Mouse (Mus musculus): ENCODE data around the gene Gcn1l1. TPM values are rescaled to one million over a fixed set of nuclear protein-coding genes. Genes with fewer than 3 reads are reported as not detected.
"Not testable (repeated sequence)": the region's sequence is repeated elsewhere in the genome, so short reads cannot be mapped to it uniquely, and the experiment has no call there.

Gcn1l1 gene
- polyA plus RNA-seq, 1 experiment from 2014 or later: 46.1 TPM

DNA sequence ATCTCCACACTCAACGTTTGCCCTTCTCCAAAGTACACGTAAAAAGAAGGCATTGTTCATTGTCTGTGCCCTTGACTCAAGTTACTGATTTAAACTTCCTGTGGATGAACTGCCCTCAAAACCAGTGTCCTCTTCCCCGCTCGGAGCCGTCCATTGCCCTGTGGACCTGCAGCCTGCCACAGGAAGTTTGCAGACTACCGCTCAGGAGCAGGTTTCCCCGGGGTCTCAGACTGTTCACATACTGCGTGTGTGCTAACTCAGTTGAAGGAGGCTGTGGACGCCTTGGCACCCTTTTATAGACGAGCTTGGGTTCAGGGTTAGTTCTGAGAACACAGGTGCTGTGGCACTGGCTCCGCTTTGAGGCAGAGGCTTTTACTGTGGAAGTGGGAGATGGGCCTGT is 4.3 kb downstream of the Gcn1l1 start:
- no peak overlapping the region for H3K27ac ChIP-seq (replicated peaks)
- ATAC-seq (replicated peaks): no peak
- H3K4me2 ChIP-seq (replicated peaks): no peak overlapping the region
- H3K27me3 ChIP-seq: no peaks in the 10 kb centered on the region
- no peak overlapping the region for H3K9ac ChIP-seq (replicated peaks)
- H3K9me3 ChIP-seq: no peaks in the 10 kb centered on the region
- H3K4me3 ChIP-seq: no peak overlapping the region
- H3K36me3 ChIP-seq: peaks cover 27% of the 10 kb centered on the region
- H3K4me1 ChIP-seq: peaks cover 19% of the 10 kb centered on the region
- WGBS: 75% methylated on average over 11 of the region's 11 CpGs

DNA sequence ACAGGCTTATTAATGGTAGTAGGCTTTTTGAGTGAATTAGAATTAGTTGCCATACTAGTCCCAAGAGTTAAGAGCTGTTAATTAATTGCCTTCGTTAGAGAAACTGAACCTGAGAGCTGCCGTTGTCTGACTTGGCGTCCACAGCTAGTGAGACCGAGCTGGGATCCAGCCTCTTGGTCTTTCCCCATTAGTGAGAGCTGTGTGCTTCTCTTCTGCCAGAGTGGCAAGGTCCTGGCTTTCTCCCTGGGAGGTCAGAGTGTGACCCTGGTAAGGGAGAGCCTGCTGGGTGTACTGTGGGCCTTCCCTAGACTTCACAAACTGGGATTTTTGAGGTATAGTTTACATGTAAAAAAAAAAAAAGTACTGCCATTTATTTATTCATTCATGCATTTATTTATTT is 4.7 kb downstream of the Gcn1l1 start:
- H3K36me3 ChIP-seq: peaks cover 31% of the 10 kb centered on the region
- no peaks in the 10 kb centered on the region for H3K9me3 ChIP-seq
- H3K4me1 ChIP-seq: peaks cover 15% of the 10 kb centered on the region
- no peak overlapping the region for H3K27ac ChIP-seq (replicated peaks)
- ATAC-seq (replicated peaks): no peak
- WGBS: 43% methylated on average over 4 of the region's 4 CpGs
- H3K27me3 ChIP-seq: no peaks in the 10 kb centered on the region
- H3K4me2 ChIP-seq (replicated peaks): no peak overlapping the region
- no peak overlapping the region for H3K9ac ChIP-seq (replicated peaks)
- H3K4me3 ChIP-seq: no peak overlapping the region

DNA sequence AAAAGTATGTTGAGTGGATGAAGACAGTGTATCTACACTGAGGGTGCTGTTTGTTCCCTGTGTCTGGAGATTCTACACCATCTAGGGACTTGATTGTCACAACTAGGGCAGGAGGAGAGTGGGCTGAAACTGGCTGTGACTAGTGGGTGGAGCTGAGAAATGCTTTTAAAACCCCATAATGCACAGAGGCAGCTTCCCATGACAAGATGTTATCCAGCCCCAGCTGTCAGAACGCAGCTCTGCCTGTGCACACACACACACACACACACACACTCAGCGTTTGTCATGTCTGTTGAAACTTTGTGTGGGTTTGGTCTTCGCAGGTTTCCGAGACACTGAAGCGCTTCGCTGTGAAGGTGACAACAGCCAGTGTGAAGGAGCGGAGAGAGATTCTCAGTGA is 6.0 kb downstream of the Gcn1l1 start:
- no peaks in the 10 kb centered on the region for H3K9me3 ChIP-seq
- H3K36me3 ChIP-seq: peaks cover 43% of the 10 kb centered on the region
- H3K27me3 ChIP-seq: no peaks in the 10 kb centered on the region
- WGBS: 96% methylated on average over 7 of the region's 7 CpGs
- peaks cover 9% of the 10 kb centered on the region for H3K4me1 ChIP-seq
- H3K9ac ChIP-seq (replicated peaks): no peak overlapping the region
- no peak overlapping the region for H3K4me3 ChIP-seq
- no peak overlapping the region for H3K4me2 ChIP-seq (replicated peaks)
- no peak overlapping the region for H3K27ac ChIP-seq (replicated peaks)
- no peak for ATAC-seq (replicated peaks)

DNA sequence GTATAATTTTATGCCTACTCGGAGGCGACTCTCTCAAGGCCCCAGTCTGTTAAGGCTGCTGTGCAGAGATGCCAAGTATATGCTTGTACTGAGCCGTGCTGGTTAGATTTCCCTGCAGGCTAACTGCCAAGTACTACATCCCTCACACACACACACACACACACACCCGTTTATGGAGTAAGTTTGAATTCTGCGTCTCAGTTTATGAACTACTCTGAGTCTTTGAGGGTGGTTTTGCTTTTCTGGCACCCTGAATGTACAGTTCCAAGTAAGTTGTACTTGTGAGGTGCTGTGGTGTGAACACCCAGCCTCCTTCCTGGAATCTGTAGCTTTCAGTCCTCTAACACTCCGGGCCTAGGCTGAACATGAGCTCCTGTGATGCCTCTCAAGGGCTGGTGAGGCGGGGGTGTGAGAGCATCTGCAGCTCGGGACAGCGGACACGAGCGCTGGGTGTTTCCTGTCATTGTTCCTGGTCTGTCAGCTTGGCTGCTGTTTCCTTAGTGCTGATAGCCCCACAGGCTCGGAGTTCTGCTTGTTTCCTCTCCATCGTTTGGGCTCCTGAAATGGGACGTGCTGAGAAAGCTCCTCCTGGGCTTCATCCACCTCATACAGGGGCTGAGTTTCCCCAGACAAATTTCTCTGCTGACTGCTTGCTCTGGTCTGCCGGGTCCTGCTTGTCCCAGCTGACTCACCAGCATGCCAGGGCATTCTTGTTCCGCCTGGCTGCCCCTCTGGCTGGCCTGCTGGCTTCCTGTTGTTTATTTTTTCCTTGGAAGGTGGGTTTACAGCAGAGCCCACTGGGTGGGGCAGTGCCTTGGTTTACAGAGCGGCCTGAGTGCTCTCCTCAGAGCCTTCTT is 7.9 kb downstream of the Gcn1l1 start:
- WGBS: 74% methylated on average over 17 of the region's 17 CpGs
- Histone ChIP-seq H3K27me3 (no peaks in the 10 kb centered on the region), H3K27ac (replicated peaks) (0 out of 2 replicates have a peak overlapping the region, but pooled peaks have one; percentile 12), H3K36me3 (peaks cover 59% of the 10 kb centered on the region), H3K4me3 (no peak overlapping the region), H3K9me3 (no peaks in the 10 kb centered on the region), H3K4me2 (replicated peaks) (no peak overlapping the region), H3K9ac (replicated peaks) (no peak overlapping the region), H3K4me1 (no peaks in the 10 kb centered on the region)
- ATAC-seq (replicated peaks): no peak

DNA sequence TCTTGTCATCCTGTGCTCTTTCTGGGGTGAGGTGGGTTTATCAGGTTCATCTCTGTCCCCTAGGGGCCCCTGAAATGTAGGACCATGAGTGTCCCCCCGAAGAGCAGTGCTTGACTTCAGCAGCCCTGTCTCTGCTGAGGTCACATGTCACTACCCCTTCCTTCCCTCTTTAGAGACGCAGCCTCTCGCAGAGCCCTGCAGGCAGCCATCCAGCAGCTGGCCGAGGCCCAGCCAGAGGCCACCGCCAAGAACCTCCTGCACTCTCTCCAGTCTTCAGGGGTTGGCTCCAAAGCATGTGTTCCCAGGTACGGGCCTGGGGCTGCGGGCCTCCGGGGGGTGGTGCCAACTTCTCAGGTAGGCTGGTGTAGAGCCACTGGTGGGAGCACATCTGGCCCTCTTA is 9.9 kb downstream of the Gcn1l1 start:
- Histone ChIP-seq H3K9me3 (no peaks in the 10 kb centered on the region), H3K9ac (replicated peaks) (no peak overlapping the region), H3K36me3 (peaks cover 78% of the 10 kb centered on the region), H3K27me3 (no peaks in the 10 kb centered on the region), H3K4me1 (no peaks in the 10 kb centered on the region), H3K4me2 (replicated peaks) (no peak overlapping the region), H3K4me3 (no peak overlapping the region), H3K27ac (replicated peaks) (no peak overlapping the region)
- 70% methylated on average over 8 of the region's 8 CpGs for WGBS
- no peak for ATAC-seq (replicated peaks)

DNA sequence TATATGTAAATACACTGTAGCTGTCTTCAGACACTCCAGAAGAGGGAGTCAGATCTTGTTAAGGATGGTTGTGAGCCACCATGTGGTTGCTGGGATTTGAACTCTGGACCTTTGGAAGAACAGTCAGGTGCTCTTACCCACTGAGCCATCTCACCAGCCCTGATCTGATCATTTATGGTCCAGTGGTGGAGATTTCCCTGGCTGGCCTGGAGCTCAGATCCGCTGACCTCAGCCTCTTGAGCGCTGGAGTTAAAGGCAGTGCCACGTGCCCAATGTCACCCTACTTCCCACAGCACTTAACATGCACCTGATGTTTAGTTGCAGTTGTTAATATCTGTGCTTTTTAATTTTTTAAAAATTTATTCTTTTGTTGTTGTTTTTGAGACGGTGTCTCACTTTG is 12.6 kb downstream of the Gcn1l1 start:
- ATAC-seq (replicated peaks); H3K9me3 ChIP-seq; H3K4me1 ChIP-seq; H3K4me3 ChIP-seq; H3K27me3 ChIP-seq; H3K27ac ChIP-seq (replicated peaks); H3K9ac ChIP-seq (replicated peaks); H3K4me2 ChIP-seq (replicated peaks): not testable (repeated sequence)
- H3K36me3 ChIP-seq: peaks cover 90% of the 10 kb centered on the region
- 94% methylated on average over 4 of the region's 4 CpGs for WGBS

DNA sequence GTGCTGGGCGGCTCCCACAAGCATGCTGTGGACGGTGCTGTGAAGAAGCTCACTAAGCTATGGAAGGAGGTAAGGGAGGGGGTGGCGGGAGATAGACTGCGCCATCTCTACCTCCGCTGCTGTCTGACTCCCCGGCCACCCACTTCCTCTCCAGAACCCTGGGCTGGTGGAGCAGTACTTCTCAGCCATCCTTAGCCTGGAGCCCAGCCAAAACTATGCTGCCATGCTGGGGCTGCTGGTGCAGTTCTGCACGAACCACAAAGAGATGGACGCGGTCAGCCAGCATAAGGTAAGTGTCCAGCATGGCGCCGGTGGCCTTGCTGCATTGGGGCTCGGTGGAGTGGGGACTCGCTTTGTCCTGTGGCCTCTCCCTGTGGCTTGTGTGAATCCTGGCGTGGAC is 13.9 kb downstream of the Gcn1l1 start:
- Histone ChIP-seq H3K27me3 (no peaks in the 10 kb centered on the region), H3K4me1 (no peaks in the 10 kb centered on the region), H3K36me3 (peaks cover 93% of the 10 kb centered on the region), H3K27ac (replicated peaks) (no peak overlapping the region), H3K4me3 (no peak overlapping the region), H3K9ac (replicated peaks) (no peak overlapping the region), H3K9me3 (no peaks in the 10 kb centered on the region), H3K4me2 (replicated peaks) (no peak overlapping the region)
- WGBS: 94% methylated on average over 14 of the region's 14 CpGs
- no peak for ATAC-seq (replicated peaks)

DNA sequence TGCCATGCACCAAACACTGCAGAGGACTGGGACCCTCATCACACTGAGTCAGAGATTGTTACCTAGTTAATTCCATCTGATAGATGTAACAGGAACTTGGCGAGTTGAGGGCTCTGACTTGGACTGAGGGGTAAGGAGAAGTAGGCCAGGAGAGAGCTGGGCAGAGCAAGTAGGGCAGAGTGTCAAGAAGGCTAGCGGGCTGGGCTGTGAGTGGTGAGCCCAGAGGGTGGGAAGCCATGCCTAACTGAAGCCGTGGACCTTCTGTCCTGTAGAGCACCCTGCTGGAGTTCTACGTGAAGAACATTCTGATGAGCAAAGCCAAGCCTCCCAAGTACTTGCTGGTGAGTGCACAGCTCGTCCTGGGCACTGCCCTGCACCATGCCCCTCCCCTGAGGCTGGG is 14.3 kb downstream of the Gcn1l1 start:
- no peak overlapping the region for H3K4me2 ChIP-seq (replicated peaks)
- peaks cover 94% of the 10 kb centered on the region for H3K36me3 ChIP-seq
- no peak overlapping the region for H3K27ac ChIP-seq (replicated peaks)
- H3K4me1 ChIP-seq: no peaks in the 10 kb centered on the region
- H3K27me3 ChIP-seq: no peaks in the 10 kb centered on the region
- H3K9ac ChIP-seq (replicated peaks): no peak overlapping the region
- ATAC-seq (replicated peaks): no peak
- WGBS: 92% methylated on average over 5 of the region's 5 CpGs
- no peak overlapping the region for H3K4me3 ChIP-seq
- H3K9me3 ChIP-seq: no peaks in the 10 kb centered on the region

DNA sequence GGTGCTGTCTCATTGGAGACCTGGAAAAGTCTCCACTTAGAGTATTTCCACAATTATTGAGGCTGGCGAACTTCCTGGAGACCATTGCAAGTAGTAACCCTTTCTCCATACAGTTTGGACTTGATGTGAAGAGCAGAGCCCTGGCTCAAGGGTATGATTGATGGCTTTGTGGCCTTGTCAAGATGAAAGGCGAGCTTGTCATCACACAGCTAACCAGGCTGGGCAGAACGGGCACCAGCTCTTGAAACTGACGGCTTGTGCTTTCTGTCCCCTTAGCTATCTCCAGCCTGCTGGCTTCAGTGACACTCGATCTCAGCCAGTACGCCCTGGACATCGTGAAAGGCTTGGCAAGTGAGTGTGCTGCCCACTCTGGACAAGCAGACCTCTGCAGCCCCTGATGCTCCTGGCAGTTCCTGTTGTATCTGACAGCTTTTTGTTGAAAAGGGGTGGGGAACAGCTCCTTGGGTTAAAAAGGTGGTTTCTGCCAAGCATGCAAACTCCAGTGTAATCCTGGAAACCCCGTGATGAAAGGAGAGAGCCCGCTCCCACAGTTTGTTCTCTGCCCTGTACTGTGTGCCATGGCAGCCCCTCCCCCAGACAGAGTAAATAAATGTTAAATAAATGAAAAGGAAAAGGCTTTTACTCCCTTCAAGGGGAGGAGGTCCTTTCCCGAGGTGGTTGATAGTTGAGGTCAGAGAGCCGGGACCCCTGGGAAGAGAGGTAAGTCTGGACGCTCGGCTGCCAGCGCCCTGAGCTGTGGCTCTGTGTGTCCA is 15.4 kb downstream of the Gcn1l1 start:
- H3K27me3 ChIP-seq: no peaks in the 10 kb centered on the region
- H3K9ac ChIP-seq (replicated peaks): no peak overlapping the region
- no peak overlapping the region for H3K27ac ChIP-seq (replicated peaks)
- H3K9me3 ChIP-seq: no peaks in the 10 kb centered on the region
- no peak overlapping the region for H3K4me2 ChIP-seq (replicated peaks)
- H3K4me1 ChIP-seq: no peaks in the 10 kb centered on the region
- H3K4me3 ChIP-seq: no peak overlapping the region
- peaks cover 94% of the 10 kb centered on the region for H3K36me3 ChIP-seq
- ATAC-seq (replicated peaks): no peak
- 94% methylated on average over 14 of the region's 14 CpGs for WGBS

DNA sequence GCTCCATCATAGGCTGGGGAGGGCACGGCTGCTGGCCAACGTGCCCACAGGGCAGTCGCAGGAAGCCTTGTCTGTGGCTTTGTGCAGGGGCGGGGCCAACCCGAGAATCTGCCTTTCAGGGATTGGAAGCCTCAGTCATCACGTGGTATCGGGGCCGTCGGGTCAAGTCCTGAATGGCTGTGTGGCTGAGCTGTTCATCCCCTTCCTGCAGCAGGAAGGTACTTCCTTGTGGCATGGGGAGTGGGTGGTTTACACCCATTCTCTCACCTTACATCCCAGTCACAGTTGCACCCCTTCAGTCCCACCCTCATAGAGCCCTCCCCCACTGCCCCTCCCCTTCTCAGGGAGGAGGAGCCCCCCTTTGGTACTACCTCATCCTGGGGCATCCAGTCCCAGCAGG is 16.6 kb downstream of the Gcn1l1 start:
- WGBS: 93% methylated on average over 9 of the region's 9 CpGs
- H3K27ac ChIP-seq (replicated peaks): no peak overlapping the region
- no peaks in the 10 kb centered on the region for H3K9me3 ChIP-seq
- no peak for ATAC-seq (replicated peaks)
- no peak overlapping the region for H3K4me2 ChIP-seq (replicated peaks)
- H3K9ac ChIP-seq (replicated peaks): no peak overlapping the region
- peaks cover 94% of the 10 kb centered on the region for H3K36me3 ChIP-seq
- no peaks in the 10 kb centered on the region for H3K27me3 ChIP-seq
- no peak overlapping the region for H3K4me3 ChIP-seq
- no peaks in the 10 kb centered on the region for H3K4me1 ChIP-seq

DNA sequence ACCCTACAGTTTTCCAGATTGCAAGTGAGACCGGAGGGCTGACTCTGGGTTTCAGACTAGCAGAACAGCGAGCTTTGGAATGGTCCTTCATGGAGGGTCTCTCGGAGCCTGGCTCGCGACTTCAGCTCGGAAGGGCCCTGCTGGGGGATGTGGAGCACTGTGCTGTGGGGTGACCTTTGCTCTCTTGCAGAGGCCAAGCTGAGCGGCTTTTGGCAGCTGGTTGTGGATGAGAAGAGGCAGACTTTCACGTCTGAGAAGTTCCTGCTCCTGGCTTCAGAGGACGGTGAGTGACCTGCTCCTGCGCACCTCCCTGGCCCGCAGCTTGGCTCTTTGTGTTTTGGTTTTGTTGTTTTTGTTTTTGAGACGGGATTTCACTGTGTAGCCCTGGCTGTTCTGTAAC is 20.6 kb downstream of the Gcn1l1 start:
- Histone ChIP-seq H3K4me3 (no peak overlapping the region), H3K4me2 (replicated peaks) (no peak overlapping the region), H3K36me3 (peaks cover 91% of the 10 kb centered on the region), H3K27ac (replicated peaks) (no peak overlapping the region), H3K9ac (replicated peaks) (no peak overlapping the region), H3K27me3 (no peaks in the 10 kb centered on the region), H3K4me1 (no peaks in the 10 kb centered on the region), H3K9me3 (no peaks in the 10 kb centered on the region)
- ATAC-seq (replicated peaks): no peak
- 90% methylated on average over 12 of the region's 12 CpGs for WGBS

DNA sequence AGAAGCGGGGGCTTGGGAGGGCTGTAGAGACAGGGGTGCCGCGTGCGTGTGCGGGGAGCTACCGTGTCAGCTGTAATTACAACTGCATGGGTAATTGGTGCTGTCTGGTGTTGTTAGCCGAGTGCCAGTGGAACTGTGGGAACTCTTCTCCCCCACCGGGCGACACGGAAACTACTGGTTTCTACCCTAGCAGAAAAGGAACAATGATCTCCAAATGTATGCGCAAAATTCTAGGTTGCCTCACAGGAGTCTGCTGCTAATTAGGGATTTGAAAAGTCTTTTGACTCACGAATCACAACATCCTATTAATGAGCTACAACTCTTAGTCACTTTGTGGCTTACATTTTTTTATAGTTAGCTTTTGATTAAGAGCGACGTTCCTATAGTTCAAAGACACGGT is 21.1 kb downstream of the Gcn1l1 start:
- no peak overlapping the region for H3K4me2 ChIP-seq (replicated peaks)
- no peak overlapping the region for H3K9ac ChIP-seq (replicated peaks)
- no peak overlapping the region for H3K4me3 ChIP-seq
- H3K27me3 ChIP-seq: no peaks in the 10 kb centered on the region
- H3K27ac ChIP-seq (replicated peaks): no peak overlapping the region
- WGBS: 18% methylated on average over 15 of the region's 15 CpGs
- peaks cover 91% of the 10 kb centered on the region for H3K36me3 ChIP-seq
- H3K4me1 ChIP-seq: no peaks in the 10 kb centered on the region
- ATAC-seq (replicated peaks): no peak; the same call in 1 of the 2 replicates
- no peaks in the 10 kb centered on the region for H3K9me3 ChIP-seq

Measured in forebrain, embryonic 15.5 days (tissue).